Mouse (Mus musculus) liver, adult (tissue): ENCODE results near the gene Tead1.

Source experiments
- GATA4 ChIP-seq: IDR thresholded peaks from 2 replicates; pipeline ENCODE4 v1.6.1; 2014; ENCODE audit warnings: mild to moderate bottlenecking, low read length; ENCODE audit not compliant: insufficient replicate concordance

Tead1 gene

DNA sequence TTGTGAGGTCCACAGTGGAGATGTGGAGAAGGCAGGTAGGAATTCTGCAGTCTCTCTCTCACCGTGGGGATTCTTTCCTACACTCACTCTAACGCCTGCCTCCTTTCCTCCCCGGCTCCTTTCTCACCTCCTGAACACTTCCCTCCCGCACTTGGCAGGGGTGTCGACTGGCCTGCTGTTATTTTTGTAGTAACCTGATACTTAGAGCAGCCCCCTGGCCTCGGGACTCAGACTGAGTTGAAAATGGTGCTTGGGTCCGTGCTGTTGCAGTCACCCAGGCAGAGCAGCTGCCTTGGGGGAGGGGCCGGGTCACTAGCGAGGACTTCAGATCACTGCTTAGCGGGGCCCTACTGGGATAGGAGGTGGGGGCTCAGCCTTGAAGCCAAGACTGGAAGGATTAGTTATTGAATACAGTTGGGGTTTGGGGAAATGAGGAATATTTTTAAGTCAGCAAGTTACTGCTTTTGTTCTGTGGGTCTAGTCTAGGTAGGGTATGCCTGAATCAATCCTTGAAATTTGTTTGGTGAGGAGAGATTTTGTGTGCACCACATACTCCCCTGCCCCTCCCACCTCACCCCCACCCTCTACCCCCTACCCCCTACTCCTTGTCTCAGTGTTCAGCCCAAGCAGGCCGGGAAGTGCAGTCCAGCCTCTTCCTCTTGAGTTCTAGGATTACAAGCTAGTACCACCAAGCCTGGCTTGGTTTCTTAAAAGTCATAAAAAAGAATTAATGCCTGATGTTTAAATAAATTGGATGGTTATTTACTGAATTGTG lies 64.7 kb downstream of the Tead1 start:
- no peak for TF ChIP-seq GATA4

DNA sequence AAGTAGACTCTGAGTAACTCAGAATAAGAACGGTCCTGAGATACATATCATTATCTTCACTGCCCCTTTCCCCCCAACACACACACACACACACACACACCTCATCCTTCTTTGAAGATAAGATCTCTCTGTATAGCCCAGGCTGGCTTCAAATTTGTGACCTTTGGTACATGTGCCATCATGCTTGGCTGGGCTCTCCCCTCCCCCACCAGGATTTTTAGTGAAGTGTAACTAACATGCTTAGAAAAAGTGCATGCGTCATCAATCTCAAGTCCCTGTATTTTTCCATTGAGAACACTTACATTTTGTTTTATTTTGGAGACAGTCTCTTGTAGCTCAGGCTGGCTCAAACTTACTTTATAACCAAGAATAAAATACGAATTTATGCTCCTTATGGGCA lies 68.1 kb downstream of the Tead1 start:
- TF ChIP-seq GATA4: no peak

DNA sequence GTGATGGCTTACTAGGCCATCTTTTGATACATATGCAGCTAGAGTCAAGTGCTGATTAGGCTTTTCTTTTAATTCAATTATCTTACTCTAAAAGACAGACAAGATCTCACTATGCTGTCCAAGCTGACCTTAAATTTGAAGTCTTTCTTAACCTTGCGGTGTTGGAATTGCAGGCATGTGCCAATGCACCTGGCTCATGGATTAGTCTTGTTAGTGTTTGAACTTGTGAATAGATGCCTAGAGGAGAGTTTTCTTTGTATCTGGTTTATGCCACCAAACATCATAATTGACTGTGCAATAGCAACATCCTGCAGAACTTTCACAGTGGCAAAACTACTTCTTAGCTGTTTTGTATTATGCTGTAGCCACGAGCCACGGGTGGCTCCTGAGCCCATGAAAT lies 68.7 kb downstream of the Tead1 start:
- no peak for TF ChIP-seq GATA4

DNA sequence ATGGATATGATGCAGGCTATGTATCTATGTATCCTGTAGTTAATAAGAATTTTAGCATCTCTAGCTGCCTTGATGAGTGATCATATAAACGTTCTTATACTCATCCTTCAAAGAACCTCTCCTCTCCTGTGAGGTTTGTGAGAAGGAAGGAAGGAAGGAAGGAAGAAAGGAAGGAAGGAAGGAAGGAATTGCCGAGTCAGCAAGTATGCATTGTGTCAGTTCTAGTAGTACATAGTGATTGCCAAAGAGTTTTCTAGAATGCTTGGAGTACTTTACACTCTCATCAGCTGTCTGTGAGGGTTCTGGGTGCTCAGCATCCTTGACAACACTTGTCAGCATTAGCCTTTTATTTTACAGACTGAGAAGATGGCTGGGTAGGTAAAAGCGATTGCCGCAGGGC lies 69.2 kb downstream of the Tead1 start:
- no peak for TF ChIP-seq GATA4

DNA sequence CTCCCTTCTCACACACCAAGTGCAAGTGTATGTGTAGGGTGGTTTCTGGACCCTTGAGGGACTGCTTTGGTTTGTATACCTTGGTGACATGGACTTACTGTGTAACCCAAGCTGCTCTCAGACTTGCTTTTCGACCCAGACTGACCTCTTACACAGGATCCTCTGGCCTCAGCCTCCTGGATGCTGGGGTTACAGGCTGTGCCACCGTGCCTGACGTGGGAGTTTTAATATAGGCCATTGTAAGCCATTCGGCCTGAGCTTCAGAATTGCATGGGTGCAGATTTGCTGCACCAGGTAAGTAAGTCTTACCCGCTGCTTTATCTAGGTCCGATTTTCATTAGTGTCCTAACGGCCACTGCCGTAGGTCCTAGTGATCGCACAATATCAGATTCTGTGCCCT lies 71.0 kb downstream of the Tead1 start:
- TF ChIP-seq GATA4: no peak

DNA sequence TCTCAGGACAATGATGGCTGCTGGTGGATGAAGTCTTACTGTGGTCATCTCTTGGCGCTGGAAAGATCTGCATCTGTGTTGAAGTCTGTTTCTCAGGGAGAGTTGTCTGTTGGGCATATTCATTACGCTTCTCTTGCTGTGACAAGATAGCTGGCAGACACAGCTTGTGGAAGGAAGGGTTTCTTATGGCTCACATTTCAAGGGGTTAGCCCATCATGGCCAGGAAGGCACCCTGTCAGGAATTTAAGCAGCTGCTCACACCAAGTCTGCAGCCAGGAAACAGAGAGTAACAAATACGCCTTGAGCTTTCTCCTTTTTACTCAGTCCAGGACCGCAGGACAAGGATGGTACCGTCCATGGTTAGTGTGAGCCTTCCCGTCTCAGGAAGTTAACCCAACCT lies 73.2 kb downstream of the Tead1 start:
- no peak for TF ChIP-seq GATA4

DNA sequence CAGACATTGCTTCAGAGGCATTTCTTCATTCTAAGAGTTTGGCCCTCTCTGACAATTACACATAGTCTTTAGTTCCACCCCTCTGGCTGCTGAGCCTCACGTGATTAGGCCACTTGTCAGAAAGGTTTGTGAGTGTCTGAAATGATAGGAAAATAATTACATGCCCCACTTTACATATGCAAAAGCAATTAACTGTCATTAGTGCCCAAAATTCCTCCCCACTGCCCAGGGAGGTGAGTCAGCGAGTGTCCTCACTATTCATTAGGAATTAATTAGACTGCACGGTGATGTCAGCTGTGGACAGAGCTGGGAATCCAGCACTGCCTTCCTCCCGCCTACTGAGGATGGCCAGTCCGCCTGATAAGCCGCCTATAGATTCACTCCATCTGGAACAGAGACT lies 74.2 kb downstream of the Tead1 start:
- TF ChIP-seq GATA4: no peak

DNA sequence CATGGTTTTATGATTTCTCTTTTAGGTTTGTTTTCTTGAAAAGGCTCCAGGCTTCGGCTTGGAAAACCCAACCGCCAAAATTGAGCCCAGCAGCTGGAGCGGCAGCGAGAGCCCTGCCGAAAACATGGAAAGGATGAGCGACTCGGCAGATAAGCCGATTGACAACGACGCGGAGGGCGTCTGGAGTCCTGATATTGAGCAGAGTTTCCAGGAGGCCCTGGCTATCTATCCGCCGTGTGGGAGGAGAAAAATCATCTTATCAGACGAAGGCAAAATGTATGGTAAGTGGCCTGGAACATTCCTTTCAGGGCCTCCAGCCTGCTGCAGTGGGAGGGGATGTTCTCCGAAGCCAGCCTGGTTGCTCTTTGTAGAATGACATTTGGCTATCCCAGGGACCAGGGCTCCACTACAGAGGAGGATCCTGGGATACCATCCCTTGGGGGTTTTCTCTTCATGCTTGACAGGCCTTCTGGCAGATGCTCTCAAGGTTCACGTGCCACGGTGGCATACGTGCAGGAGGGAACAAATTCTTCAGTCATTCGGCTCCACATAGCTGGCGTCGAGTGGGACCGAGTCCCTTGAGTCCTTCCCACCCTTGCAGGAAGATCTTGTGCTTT lies 80.3 kb downstream of the Tead1 start:
- TF ChIP-seq GATA4: no peak

DNA sequence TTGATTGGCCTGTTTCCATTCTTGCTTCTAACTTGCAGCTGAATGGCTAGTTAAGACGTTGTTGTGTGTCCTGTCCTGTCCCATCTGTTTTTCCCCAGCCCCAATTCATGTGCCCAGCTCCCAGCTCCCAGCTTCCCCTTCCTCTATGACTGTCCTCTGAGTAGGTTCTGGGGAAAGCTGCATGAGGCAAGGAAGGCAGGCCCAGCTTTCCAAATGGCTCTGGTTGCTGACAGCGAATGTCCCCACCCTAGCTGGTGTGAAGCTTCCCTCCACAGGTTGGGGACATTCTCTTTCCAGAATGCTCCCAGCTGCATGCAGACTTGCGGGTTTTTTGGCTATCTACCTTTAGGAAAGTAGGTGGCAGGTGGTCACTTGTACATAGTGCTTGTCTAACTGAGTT lies 81.2 kb downstream of the Tead1 start:
- TF ChIP-seq GATA4: no peak

DNA sequence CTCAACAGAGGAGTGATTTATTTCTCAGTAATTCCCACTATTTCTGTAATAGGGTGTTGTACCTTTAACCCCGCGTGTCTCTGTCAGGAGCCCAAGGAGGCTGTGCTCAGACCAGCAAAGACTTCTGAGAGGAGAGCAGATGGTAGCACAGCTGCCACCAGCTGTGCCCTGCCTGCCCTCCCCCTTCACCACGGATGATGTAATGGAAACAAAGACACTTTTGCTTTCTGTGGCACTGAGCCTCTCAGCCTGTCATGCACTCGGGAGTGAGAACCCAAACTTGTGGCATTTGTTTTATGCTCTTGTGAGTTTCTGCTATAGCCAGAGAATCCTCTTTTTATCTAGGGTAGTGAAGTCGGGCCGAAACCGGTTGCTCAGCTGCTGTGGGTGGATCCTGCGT lies 81.7 kb downstream of the Tead1 start:
- TF ChIP-seq GATA4: no peak

DNA sequence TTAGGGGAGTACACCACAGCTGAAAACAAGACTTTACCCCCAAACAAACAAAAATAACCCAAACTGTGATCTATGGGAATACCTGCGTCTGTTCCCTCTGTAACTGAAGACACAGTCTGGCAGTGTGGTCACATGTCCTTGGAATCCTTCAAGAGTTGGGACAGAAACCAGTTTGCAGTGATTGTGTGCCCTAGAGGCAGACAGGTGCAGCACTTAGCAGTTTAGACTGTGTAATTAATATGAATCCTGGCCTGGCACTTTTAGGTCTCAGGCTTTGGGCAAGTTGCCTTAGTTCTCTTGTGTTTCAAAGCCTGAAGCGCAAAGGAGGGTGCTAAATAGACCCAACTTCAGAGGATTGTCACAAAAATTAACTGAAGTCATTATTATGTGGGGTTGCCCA lies 83.8 kb downstream of the Tead1 start:
- no peak for TF ChIP-seq GATA4

DNA sequence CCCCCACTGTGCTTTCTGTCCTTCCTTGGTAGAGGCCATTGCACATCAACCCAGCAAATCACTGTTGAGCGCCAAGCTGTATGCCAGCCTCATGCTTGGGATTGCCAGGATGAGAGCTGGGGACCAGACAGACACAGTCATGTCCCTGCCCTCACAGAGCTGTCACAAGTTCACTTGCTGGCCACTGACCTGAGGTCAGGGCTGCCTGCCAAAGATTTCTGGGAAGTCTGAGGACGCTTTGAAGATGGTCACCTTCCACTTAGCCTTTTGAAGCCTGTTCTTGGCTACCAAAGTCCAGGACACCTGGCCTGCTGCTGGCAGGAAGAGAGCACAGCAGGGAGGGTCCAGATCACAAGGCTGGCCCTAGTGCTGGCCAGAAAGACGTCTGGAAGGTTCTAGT lies 84.4 kb downstream of the Tead1 start:
- no peak for TF ChIP-seq GATA4

DNA sequence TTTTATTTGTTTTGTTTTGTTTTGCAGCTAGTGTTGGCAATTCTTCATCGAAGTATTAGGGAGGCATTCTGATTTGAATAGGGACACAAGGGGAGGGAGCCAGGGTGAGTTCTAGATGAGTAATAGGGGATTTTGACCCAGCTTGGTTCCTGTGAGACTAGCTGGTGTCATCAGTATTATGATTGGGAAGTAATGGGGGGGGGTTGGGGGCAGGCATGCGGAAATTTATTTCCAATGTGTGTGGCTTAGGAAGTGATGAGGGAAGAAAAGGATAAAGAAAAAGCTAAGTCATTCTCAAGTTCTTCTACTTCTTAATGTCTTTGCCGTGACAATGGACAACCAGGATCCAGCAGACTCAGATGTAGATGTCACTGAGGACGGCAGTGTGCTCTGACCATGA lies 85.8 kb downstream of the Tead1 start:
- no peak for TF ChIP-seq GATA4

DNA sequence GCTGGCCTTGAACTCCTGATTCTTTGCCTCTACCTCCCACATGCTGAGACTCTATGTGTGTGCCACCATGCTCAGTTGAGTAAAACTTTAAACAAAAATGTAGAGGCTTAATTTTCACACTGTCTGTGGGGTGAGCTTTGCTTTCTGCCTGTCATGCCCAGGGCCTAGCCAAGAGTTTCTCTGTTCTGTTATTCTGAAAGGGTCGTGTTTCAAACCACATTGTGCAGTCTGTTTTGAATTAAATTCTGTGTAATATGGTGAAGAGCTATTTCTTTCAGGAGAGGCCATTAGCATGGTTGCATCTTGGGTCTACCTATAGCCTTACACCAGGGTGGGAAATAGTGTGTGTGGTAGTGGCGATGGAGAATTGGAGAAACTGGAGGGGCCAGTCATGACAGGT lies 90.7 kb downstream of the Tead1 start:
- no peak for TF ChIP-seq GATA4

DNA sequence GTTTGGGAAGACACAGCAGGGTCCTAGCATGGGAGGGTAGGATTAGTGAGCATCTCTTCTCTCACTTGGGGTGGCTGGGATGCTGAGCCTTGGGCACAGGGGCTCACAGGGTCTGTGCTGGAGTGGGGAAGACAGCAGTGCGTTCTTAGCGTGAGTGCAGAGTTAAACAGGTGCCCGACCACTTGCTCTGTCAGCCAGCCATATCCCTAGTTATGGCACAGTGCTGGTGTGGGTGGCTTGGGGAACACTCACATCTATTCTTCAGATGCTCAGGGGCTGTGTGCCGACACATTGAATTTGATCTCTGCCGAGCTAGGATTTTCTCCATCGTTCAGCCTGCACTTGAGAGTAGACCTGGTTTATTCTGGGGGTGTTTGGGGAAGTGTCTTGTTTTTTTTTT lies 92.3 kb downstream of the Tead1 start:
- TF ChIP-seq GATA4: no peak

DNA sequence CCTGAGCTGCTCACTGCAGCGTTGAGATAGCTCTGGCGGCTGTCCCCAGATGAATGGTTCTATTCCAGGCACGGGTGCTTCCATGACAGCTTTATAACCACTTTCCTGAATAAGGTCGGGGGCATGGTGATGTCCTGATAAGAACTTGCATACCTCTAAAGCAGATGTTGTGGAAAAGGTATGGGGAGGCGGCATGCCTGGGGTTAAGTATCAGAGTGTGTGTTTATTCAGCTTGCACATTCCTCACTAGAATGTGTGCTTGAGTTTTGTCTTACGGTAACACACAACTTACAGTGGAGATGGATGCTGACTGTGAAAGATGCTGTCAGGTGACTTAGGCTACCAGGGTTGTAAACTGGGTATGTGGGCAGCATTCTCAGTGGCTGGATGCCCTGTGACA lies 93.7 kb downstream of the Tead1 start:
- TF ChIP-seq GATA4: no peak

DNA sequence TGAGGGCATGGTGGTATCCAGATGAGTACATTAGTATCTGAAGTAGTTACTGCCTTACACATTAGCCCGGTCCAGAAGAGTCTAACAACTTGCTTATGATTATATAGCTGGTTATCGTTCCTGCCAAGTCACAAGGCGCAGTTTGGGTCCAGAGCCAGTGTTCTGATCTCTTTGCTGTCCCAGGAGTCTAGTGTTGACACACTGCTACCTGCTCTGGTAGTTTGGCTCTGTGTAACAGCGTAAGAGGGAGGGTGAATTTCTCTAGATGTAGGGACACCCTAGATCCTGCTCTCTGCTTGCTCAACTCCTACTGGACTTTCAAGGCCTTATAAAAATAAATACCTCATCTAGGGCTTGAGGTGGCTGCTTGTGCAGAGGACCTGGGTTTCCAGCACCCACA lies 94.5 kb downstream of the Tead1 start:
- no peak for TF ChIP-seq GATA4
